Mouse (Mus musculus) layer of hippocampus, adult 8-10 months (tissue): ENCODE data around the gene Wnk4. TPM values are rescaled to one million over a fixed set of nuclear protein-coding genes. Genes with fewer than 3 reads are reported as not detected.

ENCODE experiments used
- DNase-seq, 2 experiments: peaks; one replicate each; pipeline ENCODE4 v3.0.0; 2022; ENCODE audit warnings: low spot score in 2 of 2
- total RNA-seq, 4 experiments: library from RNA; stranded (reverse); gene quantifications; 2 replicates each; pipeline ENCODE4 v1.2.4; 2022

Gene Wnk4
- total RNA-seq, 4 experiments from 2014 or later, result 9.0 to 11.6 (median 10.9) TPM

GRCm38 (mm10) chr11:101238071-101238647 lies 22.2 kb upstream of the Wnk4 start:
- DNase-seq, result peak in 1 of 2 experiments; percentile 51

- no peak for DNase-seq
Measured at GRCm38 (mm10) chr11:101245071-101245470, 15.3 kb upstream of the Wnk4 start.

- no peak for DNase-seq
Measured at GRCm38 (mm10) chr11:101245855-101246701, 14.3 kb upstream of the Wnk4 start, which contains the start of gene Ramp2. Ramp2 (plus strand) TSS chr11:101246028.

- no peak for DNase-seq
Measured at GRCm38 (mm10) chr11:101246702-101247012, 13.7 kb upstream of the Wnk4 start.

GRCm38 (mm10) chr11:101247521-101248030 lies 12.8 kb upstream of the Wnk4 start:
- no peak for DNase-seq

GRCm38 (mm10) chr11:101248258-101248994 lies 11.9 kb upstream of the Wnk4 start:
- DNase-seq, result peak in 1 of 2 experiments; percentile 73

GRCm38 (mm10) chr11:101251031-101251430 lies 9.3 kb upstream of the Wnk4 start:
- DNase-seq, result no peak

GRCm38 (mm10) chr11:101252941-101253340 lies 7.4 kb upstream of the Wnk4 start:
- no peak for DNase-seq

- peak; percentile 72 to 81 for DNase-seq
Measured at GRCm38 (mm10) chr11:101253613-101254389, 6.6 kb upstream of the Wnk4 start, which contains the start of gene Vps25. Vps25 (plus strand) TSS chr11:101253707.

- DNase-seq, result no peak
Measured at GRCm38 (mm10) chr11:101255826-101256775, 4.3 kb upstream of the Wnk4 start.

- peak; percentile 75 to 78 for DNase-seq
Measured at GRCm38 (mm10) chr11:101259261-101259712, 1.1 kb upstream of the Wnk4 start.

GRCm38 (mm10) chr11:101260826-101261380 lies 536 bp downstream of the Wnk4 start:
- DNase-seq, result no peak

GRCm38 (mm10) chr11:101262272-101262967 lies 2.1 kb downstream of the Wnk4 start:
- no peak for DNase-seq

GRCm38 (mm10) chr11:101263138-101263988 lies 3.0 kb downstream of the Wnk4 start:
- no peak for DNase-seq

- DNase-seq, result no peak
Measured at GRCm38 (mm10) chr11:101263989-101264280, 3.6 kb downstream of the Wnk4 start.

GRCm38 (mm10) chr11:101264954-101265471 lies 4.6 kb downstream of the Wnk4 start:
- DNase-seq, result no peak

GRCm38 (mm10) chr11:101265906-101266305 lies 5.5 kb downstream of the Wnk4 start:
- no peak for DNase-seq

GRCm38 (mm10) chr11:101269577-101270116 lies 9.3 kb downstream of the Wnk4 start:
- no peak for DNase-seq
